Mouse (Mus musculus): ENCODE measurements around the gene Bex6. TPM values are rescaled to one million over a fixed set of nuclear protein-coding genes. Genes with fewer than 3 reads are reported as not detected.
A peak's percentile ranks its signal among the peaks of the same experiment; 100 is the strongest.

Bex6 gene
- polyA plus RNA-seq, 1 experiment from 2014 or later: not detected

DNA sequence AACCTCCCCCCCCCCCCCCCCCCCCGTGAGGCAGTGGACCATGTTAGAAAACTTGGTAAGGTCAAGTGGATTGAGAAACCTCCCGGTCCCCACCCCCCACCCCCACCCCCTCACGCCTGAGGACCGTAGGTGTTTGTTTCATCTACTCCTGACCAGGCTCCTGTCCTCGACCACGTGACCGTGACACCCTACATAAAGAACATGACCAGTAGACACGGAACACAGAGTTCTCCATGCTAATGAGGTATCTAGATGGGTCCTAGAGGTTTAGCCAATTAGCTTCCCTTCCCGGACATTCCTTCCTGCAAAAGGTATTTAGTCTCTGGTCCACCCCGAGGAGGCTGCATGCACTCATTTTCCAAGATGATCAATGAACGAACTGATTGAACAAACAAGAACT is 6.2 kb upstream of the Bex6 start:
- 58% methylated on average over 11 of the region's 11 CpGs for WGBS
- H3K27ac ChIP-seq (ENCODE audit: low read depth): no peak overlapping the region
- no peaks in the 10 kb centered on the region for H3K27me3 ChIP-seq (ENCODE audit: insufficient read depth, low read length)
- H3K36me3 ChIP-seq (ENCODE audit: insufficient read depth): no peaks in the 10 kb centered on the region
- TF ChIP-seq CTCF (IDR thresholded peaks at IDR 0.05; ENCODE audit: low read depth): no peak
- DNase-seq (no peak), ATAC-seq (ENCODE audit: insufficient read depth) (no peak)
- H3K4me3 ChIP-seq (ENCODE audit: low read depth, low read length): no peak overlapping the region
- no peak overlapping the region for H3K9ac ChIP-seq
- no peaks in the 10 kb centered on the region for H3K4me1 ChIP-seq (ENCODE audit: insufficient read depth)
- H3K4me2 ChIP-seq: no peak overlapping the region
- no peaks in the 10 kb centered on the region for H3K9me3 ChIP-seq (ENCODE audit: low read depth, low read length)

DNA sequence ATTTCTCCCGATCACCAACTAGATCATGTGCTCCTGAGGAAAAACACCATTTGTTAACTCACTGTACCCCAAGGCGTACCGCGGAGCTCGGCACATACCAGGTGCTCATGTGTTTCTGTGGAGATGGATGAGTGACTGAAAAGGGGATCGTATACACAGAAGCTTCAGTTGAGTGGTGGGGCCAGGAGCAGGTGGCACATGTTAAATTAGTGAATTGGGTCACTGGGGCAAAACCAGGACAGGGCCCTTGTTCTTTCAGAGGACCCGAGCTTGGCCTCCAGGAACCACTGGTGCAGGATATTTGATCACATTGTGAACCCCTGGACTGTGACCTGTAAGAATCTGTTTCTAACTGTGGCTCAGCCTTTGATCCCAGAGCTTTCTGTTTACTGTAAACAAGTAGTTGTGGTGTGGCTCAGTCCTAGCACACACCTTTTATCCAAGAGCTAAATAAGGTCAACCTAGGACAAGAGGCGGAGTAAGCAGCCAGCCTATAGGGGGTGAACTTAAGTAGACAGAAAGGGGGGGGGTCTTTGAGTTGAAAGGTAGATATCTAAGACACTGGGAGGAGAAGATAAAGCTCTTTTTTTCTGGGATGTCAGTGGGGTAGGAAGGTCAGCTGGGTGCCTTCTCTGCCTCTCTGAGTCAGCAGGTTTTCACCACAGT is 5.2 kb upstream of the Bex6 start:
- H3K9me3 ChIP-seq (ENCODE audit: low read depth, low read length): no peaks in the 10 kb centered on the region
- TF ChIP-seq CTCF (IDR thresholded peaks at IDR 0.05; ENCODE audit: low read depth): no peak
- no peak for ATAC-seq (ENCODE audit: insufficient read depth)

DNA sequence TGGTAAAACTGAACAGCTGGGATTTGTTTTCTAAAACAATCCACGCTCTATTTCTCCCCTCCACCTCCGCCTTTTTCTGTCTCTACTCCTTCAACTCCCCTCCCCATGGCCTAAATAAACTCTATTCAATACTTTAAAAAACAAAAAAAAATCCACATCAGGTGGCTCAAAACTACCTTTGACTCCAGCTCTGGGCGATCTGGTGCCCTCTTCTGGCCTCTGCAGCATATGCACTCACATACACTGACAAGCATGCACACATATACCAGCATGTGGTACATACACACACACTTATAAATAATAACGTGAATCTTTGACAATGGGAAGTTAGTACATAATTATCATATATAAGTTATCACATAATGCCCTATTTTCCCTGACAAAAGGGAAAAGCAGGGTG is 4.6 kb upstream of the Bex6 start:
- Histone ChIP-seq H3K9ac (no peak overlapping the region), H3K9me3 (ENCODE audit: low read depth, low read length) (no peaks in the 10 kb centered on the region), H3K27me3 (ENCODE audit: insufficient read depth, low read length) (no peaks in the 10 kb centered on the region), H3K36me3 (ENCODE audit: insufficient read depth) (no peaks in the 10 kb centered on the region), H3K27ac (ENCODE audit: low read depth) (no peak overlapping the region), H3K4me1 (ENCODE audit: insufficient read depth) (no peaks in the 10 kb centered on the region), H3K4me2 (no peak overlapping the region), H3K4me3 (ENCODE audit: low read depth, low read length) (no peak overlapping the region)
- WGBS: 83% methylated on average over 4 of the region's 4 CpGs
- ATAC-seq (ENCODE audit: insufficient read depth): no peak
- TF ChIP-seq CTCF (IDR thresholded peaks at IDR 0.05; ENCODE audit: low read depth): peak; percentile 20; the same call in 1 of the 2 replicates
- DNase-seq: no peak

More for the DNA sequence above, 5.2 kb upstream of the Bex6 start:
- no peak overlapping the region for H3K4me3 ChIP-seq (ENCODE audit: low read depth, low read length)
- WGBS: 70% methylated on average over 8 of the region's 8 CpGs
- no peaks in the 10 kb centered on the region for H3K4me1 ChIP-seq (ENCODE audit: insufficient read depth)
- no peak for DNase-seq
- no peak overlapping the region for H3K9ac ChIP-seq
- no peaks in the 10 kb centered on the region for H3K27me3 ChIP-seq (ENCODE audit: insufficient read depth, low read length)
- no peak overlapping the region for H3K4me2 ChIP-seq
- H3K27ac ChIP-seq (ENCODE audit: low read depth): no peak overlapping the region
- no peaks in the 10 kb centered on the region for H3K36me3 ChIP-seq (ENCODE audit: insufficient read depth)

DNA sequence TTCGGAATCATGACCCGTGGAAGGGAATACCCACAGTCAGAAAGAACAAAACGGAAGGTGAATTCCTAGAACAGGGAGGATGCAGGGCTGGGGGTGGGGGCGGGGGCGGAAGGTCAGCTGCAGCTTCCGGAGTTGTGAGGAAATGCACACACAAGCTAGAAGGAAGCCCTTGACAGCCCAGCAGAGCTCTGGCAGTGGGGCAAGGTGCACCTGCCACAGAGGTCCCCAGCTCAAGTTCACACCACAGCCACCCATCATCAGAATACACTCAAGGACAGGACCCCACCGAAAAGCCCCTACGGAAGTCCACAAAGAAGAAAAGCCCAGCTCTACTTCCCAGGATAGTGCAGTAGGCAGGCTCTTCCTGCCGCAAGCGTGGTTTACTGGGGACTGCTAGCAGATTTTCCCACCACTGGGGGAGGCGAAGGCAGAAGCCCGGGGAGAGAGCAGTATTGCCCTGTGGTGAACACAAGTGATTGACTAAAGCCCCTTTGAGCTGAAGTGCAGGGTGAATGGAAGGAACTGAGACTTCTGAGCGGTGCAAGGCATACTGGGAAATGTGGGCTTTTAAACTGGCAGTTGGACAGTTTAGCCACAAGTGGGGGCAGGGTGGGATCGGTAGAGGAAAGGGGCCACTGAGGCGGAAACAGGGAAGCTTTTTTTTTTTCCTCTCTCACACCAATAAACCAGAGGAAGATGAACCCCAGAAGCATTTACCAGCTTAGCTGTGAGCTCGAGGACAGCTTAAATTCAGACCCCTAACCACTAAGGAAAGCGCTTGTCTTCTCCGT is 2.5 kb upstream of the Bex6 start:
- DNase-seq (peak; percentile 28), ATAC-seq (ENCODE audit: insufficient read depth) (no peak)
- Histone ChIP-seq H3K27ac (ENCODE audit: low read depth) (peak overlapping the region; percentile 73), H3K4me3 (ENCODE audit: low read depth, low read length) (no peak overlapping the region), H3K9me3 (ENCODE audit: low read depth, low read length) (no peaks in the 10 kb centered on the region), H3K4me1 (ENCODE audit: insufficient read depth) (no peaks in the 10 kb centered on the region), H3K36me3 (ENCODE audit: insufficient read depth) (no peaks in the 10 kb centered on the region), H3K27me3 (ENCODE audit: insufficient read depth, low read length) (no peaks in the 10 kb centered on the region), H3K9ac (peak overlapping the region; percentile 16; the same call in 1 of the 2 replicates), H3K4me2 (peak overlapping the region; percentile 40)
- TF ChIP-seq CTCF (IDR thresholded peaks at IDR 0.05; ENCODE audit: low read depth): no peak
- 54% methylated on average over 18 of the region's 18 CpGs for WGBS

DNA sequence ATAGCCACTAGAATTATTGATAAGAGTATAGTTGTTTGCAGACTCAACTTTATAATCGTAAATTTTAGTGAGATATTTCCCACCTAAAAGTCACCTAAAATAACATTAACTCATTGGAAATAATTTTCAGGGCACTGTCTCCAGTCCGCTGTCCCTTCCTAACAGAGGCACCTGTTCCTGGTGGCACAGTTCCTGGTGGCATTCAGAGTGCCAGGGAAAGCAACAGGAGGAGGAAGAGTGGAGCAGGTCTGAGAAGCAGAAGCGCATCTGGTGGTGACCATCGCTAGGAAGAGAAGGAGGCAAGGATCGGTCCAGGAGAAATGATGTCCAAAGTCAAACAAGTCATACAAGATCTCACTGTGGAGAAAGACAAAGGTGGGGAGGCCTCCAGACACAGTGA is 6.4 kb downstream of the Bex6 start:
- H3K9me3 ChIP-seq (ENCODE audit: low read depth, low read length): no peaks in the 10 kb centered on the region
- ATAC-seq (ENCODE audit: insufficient read depth): no peak
- no peak overlapping the region for H3K27ac ChIP-seq (ENCODE audit: low read depth)
- H3K4me1 ChIP-seq (ENCODE audit: insufficient read depth): no peaks in the 10 kb centered on the region
- no peak overlapping the region for H3K9ac ChIP-seq
- no peak for TF ChIP-seq CTCF (IDR thresholded peaks at IDR 0.05; ENCODE audit: low read depth)
- 90% methylated on average over 5 of the region's 5 CpGs for WGBS
- no peaks in the 10 kb centered on the region for H3K36me3 ChIP-seq (ENCODE audit: insufficient read depth)
- DNase-seq: no peak
- H3K4me3 ChIP-seq (ENCODE audit: low read depth, low read length): no peak overlapping the region
- no peak overlapping the region for H3K4me2 ChIP-seq
- no peaks in the 10 kb centered on the region for H3K27me3 ChIP-seq (ENCODE audit: insufficient read depth, low read length)

DNA sequence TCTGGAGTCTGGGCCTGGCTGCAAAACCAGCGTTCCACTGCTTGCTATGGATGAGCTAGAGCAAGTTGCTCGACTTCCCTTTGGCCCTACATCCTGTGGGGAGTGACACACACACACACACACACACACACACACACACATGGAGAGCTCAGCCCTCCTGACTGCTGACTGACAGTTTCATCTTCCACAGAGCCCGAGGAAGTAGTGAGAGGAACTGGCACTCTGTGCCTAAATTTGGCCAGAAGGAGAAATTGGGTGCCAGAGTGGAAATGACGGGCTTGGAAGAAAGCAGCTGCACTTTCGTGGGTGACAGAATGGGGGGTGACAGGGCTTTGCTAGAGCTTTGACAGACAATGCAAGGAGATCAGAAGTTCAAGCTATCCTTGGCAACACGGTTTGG is 9.5 kb downstream of the Bex6 start:
- Histone ChIP-seq H3K27me3 (ENCODE audit: insufficient read depth, low read length) (no peaks in the 10 kb centered on the region), H3K4me3 (ENCODE audit: low read depth, low read length) (no peak overlapping the region), H3K4me1 (ENCODE audit: insufficient read depth) (no peaks in the 10 kb centered on the region), H3K36me3 (ENCODE audit: insufficient read depth) (no peaks in the 10 kb centered on the region), H3K4me2 (no peak overlapping the region), H3K27ac (ENCODE audit: low read depth) (no peak overlapping the region), H3K9me3 (ENCODE audit: low read depth, low read length) (no peaks in the 10 kb centered on the region), H3K9ac (no peak overlapping the region)
- 42% methylated on average over 6 of the region's 6 CpGs for WGBS
- peak; percentile 43 for DNase-seq
- TF ChIP-seq CTCF (IDR thresholded peaks at IDR 0.05; ENCODE audit: low read depth): no peak
- no peak for ATAC-seq (ENCODE audit: insufficient read depth)

DNA sequence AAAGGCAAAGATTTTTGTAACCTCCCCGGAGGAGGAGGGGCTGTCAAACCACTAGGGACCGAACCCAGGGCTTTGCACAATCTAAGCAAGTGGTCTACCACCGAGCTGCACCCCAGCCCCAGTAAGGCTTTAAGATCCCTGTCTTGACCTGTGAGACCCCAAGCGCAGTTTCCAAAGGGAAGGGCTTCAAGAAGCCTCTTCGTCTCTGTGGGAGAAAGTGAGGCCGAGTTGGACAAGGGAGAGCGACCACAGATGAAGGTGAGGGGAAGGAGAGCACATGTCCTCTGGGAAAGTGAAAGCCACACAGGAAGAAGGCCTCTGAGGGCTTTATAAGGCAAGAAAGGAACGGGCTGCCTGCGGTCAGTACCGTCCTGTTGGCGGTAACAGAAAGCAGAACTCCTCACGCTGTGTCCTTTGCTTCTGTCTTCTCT is 10.4 kb downstream of the Bex6 start:
- no peaks in the 10 kb centered on the region for H3K36me3 ChIP-seq (ENCODE audit: insufficient read depth)
- H3K4me1 ChIP-seq (ENCODE audit: insufficient read depth): no peaks in the 10 kb centered on the region
- H3K9ac ChIP-seq: no peak overlapping the region; the same call in 1 of the 2 replicates
- no peak for ATAC-seq (ENCODE audit: insufficient read depth)
- no peaks in the 10 kb centered on the region for H3K9me3 ChIP-seq (ENCODE audit: low read depth, low read length)
- H3K27me3 ChIP-seq (ENCODE audit: insufficient read depth, low read length): no peaks in the 10 kb centered on the region
- DNase-seq: peak; percentile 36
- TF ChIP-seq CTCF (IDR thresholded peaks at IDR 0.05; ENCODE audit: low read depth): no peak
- H3K27ac ChIP-seq (ENCODE audit: low read depth): no peak overlapping the region
- H3K4me3 ChIP-seq (ENCODE audit: low read depth, low read length): no peak overlapping the region
- WGBS: 60% methylated on average over 12 of the region's 12 CpGs
- no peak overlapping the region for H3K4me2 ChIP-seq

Measured in lung, embryonic 14.5 days (tissue).